Mouse (Mus musculus) left cerebral cortex, adult 9 months (tissue): Measurements from ENCODE around the gene Pomt2.
A peak's percentile ranks its signal among the peaks of the same experiment; 100 is the strongest.

Source experiments
- DNase-seq, 2 experiments: peaks; one replicate each; pipeline ENCODE4 v3.0.0; 2022; ENCODE audit warnings: low spot score in 2 of 2

The Pomt2 gene

GRCm38 (mm10) chr12:87130224-87130623, 17.5 kb downstream of the Pomt2 start:
- DNase-seq: no peak

- DNase-seq: no peak
These were observed 20.5 kb downstream of the Pomt2 start for GRCm38 (mm10) chr12:87127256-87127655.

- no peak for DNase-seq
These were observed 25.7 kb downstream of the Pomt2 start for GRCm38 (mm10) chr12:87121918-87122589.

- DNase-seq: no peak
These were observed 40.3 kb downstream of the Pomt2 start for GRCm38 (mm10) chr12:87107357-87107977.

GRCm38 (mm10) chr12:87104796-87105195, 43.0 kb downstream of the Pomt2 start:
- no peak for DNase-seq

- DNase-seq: no peak
These were observed 44.3 kb downstream of the Pomt2 start for GRCm38 (mm10) chr12:87103471-87103870.

- no peak for DNase-seq
These were observed 45.6 kb downstream of the Pomt2 start, which contains the start of gene Ngb for GRCm38 (mm10) chr12:87102165-87102631. Gene Ngb (minus strand): TSS chr12:87102539.

- DNase-seq: no peak
These were observed 47.4 kb downstream of the Pomt2 start for GRCm38 (mm10) chr12:87100331-87100730.

- peak in 1 of 2 experiments; percentile 25 for DNase-seq
These were observed 54.1 kb downstream of the Pomt2 start for GRCm38 (mm10) chr12:87093671-87094070.

GRCm38 (mm10) chr12:87093249-87093648, 54.5 kb downstream of the Pomt2 start:
- no peak for DNase-seq

- DNase-seq: no peak
These were observed 55.9 kb downstream of the Pomt2 start for GRCm38 (mm10) chr12:87091916-87092315.

- DNase-seq: no peak
These were observed 58.1 kb downstream of the Pomt2 start for GRCm38 (mm10) chr12:87089701-87090100.

- DNase-seq: no peak
These were observed 58.5 kb downstream of the Pomt2 start for GRCm38 (mm10) chr12:87089255-87089654.

- peak in 1 of 2 experiments; percentile 38 for DNase-seq
These were observed 59.4 kb downstream of the Pomt2 start for GRCm38 (mm10) chr12:87088331-87088730.

- no peak for DNase-seq
These were observed 60.5 kb downstream of the Pomt2 start for GRCm38 (mm10) chr12:87087236-87087635.

GRCm38 (mm10) chr12:87082797-87083196, 65.0 kb downstream of the Pomt2 start:
- DNase-seq: no peak

- DNase-seq: no peak
These were observed 71.2 kb downstream of the Pomt2 start for GRCm38 (mm10) chr12:87076610-87077009.

- no peak for DNase-seq
These were observed 77.2 kb downstream of the Pomt2 start for GRCm38 (mm10) chr12:87070520-87070919.

- DNase-seq: no peak
These were observed 81.3 kb downstream of the Pomt2 start for GRCm38 (mm10) chr12:87066429-87066828.

- DNase-seq: no peak
These were observed 82.3 kb downstream of the Pomt2 start for GRCm38 (mm10) chr12:87065446-87065845.

GRCm38 (mm10) chr12:87057066-87057465, 90.7 kb downstream of the Pomt2 start:
- DNase-seq: no peak
